Mouse (Mus musculus) spleen, postnatal 36 days (tissue): ENCODE data around the gene Ublcp1.
"Not testable (repeated sequence)": the region's sequence is repeated elsewhere in the genome, so short reads cannot be mapped to it uniquely, and the experiment has no call there.

Experiments used
- DNase-seq, 2 experiments: peaks; one replicate each; pipeline ENCODE4 v3.0.0; 2022; ENCODE audit warnings: low spot score in 2 of 2, mixed read lengths in 1 of 2

Ublcp1 gene

DNA sequence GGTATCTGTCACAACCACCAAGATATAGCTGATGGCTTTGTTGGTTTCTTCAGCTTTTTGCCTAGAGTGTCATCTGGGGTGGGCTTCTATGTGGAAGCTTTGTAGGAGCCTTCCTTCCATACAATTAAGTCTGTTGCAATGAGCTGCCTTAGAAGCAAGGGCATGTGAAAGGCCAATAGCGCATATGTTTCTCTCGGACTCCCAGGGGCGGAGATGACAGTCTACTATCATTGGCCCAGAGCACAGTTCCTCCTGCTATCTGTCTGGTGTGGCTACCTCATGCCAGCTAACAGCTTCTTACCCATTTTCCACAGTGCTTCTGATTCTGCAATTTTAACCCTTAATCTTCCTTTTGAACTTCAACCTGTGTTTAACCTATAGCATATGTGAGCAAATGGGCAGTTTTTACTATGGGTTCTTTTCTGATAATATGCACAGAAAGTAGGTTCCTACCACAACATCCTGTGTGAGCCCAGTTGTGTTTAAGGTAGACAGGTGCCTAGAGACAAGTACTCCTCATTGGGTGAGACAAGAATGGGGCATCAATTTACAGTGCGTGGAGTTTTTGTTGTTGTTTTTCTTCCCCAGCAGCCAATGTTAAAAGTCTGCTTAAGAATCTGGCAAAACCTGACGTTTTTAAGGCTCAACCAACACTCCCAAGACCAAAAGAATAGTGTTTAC is 24.5 kb upstream of the Ublcp1 start:
- peak; percentile 49 to 51 for DNase-seq

DNA sequence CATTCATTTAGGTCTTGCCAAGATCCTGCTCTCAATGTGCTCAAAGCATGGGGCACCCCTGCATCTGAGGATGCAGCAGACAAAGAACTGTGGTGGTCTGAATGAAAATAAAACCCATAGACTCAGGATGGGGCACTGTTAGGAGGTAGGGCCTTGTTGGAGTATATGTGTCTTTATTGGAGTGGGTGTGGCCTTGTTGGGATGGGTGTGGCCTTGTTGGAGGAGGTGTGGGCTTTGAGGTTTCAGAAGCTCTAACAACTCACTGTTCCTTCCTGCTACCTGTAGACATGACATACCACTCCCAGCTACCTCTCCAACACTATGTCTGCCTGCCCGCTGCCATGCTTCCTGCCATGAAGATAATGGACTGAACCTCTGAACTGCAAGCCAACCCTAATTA is 18.8 kb upstream of the Ublcp1 start:
- no peak for DNase-seq

DNA sequence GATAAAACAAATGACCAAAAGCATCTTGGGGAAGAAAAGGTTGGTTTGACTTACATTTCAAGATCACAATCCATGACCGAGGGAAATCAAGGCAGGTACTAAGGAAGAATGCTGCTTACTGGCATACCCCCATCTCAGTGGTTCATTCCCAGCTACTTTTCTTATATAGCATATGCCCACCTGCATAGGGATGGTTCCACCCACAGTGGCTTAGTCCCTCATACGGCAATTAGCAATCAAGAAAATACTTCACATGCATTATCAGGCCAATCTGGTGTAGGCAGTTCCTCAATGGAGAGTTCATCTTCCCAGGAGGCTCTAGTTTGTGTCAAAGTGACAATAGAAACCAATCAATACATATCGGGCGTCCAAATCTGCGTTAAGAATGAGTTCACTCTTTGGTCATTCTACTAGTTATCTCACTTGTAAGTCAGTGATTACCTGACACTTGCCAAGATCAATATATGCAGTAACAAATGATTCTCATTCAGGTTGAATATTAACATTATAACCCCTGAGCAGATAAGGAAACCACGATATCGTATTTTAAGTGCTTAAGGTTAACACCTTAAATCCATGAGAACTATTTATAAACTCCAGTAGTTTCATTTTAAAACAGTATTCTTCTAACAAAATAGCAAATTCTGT is 14.9 kb upstream of the Ublcp1 start:
- DNase-seq, result no peak

DNA sequence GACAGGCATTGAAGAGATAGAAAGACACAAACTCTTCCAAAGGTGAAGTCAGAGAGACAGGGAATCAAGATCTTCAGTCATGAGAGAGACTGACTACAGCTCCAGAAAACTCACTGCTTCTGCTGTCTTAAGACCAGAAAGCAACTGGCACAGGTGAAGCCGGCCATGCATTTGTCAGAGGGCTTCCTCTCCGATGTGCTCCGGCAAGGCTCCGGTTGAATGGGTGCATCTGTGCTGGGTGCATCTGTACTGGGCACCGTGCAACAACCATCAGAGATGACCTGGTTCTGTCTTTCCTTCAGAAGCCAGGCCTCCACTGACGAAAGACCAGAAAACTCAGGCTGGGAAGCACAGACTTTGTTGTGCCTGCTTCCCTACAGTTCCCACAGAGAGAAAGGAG is 9.9 kb upstream of the Ublcp1 start:
- peak; percentile 69 to 70 for DNase-seq

DNA sequence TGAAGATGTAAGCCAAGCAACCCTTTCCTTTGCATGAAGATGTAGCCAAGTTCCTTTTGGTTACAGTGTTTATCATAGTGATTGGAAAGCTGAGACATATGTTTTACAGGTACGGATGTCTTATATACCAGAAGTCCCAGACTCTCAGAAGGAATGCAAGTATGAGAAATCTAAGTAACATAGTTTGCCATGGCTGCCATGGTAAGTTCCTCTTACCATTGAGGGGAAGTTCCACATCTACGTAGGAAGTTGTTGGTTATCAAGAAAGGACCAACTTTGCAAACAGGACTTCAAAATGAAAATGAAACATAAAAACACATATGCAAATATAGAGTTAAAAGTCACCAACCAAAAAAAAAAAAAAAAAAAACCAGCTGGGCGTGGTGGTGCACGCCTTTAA is 8.1 kb upstream of the Ublcp1 start:
- DNase-seq, result peak; percentile 34 to 64

DNA sequence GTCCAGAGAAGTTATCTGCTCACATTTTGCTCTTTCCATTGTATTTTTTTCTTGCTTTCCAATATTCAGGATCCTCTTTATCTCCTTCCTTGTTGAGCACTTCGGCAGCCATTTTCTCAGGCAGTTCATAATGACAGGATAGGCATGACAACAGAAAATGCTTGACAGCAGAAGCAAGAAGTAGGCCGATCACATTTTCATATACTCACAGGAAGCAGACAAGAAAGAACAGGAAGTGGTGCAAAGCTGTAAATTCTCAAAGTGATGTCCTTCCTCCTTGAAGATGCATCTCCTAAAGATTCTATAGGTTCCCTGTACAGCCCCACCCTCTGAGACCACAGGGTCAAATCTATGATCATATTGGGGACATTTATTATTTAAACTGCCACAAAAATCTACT is 6.1 kb upstream of the Ublcp1 start:
- peak; percentile 49 to 60 for DNase-seq

DNA sequence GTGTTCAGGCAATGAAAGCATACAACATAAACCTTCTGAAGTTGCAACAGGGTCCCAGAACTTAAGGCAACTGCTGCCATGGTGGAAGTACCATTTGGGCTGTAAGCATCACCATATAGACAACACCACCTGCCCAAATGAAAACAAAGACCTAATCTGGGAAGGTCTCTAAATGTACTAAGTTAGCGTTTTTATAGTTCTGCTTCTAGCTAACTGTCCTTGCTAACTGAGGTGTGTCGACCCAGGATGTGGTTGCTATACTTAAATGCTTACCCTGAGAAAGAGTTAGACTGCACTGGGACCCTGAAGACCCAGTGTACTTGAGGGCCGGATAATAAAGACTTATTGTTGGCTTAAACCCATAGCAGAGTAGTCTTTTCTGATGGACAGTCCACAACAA is 5.2 kb upstream of the Ublcp1 start:
- peak; percentile 77 to 78 for DNase-seq

DNA sequence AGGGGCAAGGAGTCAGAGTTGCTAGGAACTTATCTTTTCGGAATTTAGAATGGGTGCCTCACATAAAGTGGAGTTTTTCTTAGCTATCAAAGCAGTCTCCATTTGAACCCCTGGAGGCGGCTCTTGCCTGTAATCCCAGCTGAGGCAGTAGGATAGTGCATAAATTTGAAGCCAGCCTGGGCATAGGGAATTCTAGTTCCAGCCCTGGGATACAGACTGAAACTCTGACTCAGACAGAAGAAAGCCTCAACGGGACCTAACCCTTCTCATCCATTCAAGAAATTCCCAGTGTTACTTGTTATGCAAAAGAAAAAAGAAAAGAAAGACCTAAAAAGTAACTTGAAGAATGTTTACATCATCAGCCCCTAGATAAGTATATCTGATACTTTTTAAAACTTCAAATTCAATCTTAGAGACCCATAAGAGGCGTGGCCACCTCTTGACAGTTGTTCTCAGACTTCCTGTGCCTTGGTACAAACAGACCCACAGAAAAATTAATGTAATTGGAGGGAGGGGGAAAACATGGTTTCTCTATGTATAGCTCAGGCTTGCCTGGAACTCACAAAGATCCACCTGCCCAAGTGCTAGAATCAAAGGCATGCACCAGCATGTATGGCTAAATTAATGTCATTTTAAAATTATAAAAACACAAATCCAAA is 1.2 kb upstream of the Ublcp1 start:
- DNase-seq, result peak; percentile 34 to 49

DNA sequence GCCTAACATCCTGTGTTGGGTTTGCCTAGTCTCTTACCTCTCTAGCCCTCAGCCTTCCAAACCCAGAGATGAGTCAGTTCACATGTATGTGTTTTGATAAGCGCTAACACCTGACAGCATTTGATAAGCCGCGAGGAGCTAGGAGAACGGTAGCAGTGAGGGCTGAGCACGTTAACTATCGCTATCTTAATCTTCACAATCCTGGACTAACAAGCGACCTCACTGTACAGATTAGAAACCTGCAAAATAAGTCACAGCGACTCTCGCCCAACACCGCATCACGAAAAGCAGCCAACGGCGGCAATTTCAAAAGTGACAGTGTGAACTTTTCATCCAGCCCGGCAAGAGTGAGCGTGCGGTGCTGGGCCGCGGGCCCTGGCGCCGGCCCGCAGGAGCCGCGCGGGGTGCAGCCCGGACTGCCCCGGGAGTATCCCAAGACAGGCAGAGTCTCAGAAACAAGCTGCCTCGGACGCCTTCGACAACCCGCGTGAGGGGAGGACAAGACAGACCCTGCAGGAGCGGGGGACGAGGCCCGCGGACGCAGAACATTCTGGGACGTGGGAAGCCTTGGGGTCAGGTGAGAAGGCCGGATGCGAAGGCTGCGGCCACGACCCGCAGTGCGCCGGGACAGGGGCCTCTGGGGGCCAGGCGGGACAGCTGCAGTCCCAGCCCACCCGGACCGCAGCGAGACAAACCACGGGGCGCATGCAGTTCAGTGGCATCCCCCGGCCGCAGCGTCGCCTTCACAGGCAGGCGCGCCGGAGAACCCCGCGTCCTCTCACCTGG is 459 bp downstream of the Ublcp1 start:
- peak; percentile 57 to 74 for DNase-seq

DNA sequence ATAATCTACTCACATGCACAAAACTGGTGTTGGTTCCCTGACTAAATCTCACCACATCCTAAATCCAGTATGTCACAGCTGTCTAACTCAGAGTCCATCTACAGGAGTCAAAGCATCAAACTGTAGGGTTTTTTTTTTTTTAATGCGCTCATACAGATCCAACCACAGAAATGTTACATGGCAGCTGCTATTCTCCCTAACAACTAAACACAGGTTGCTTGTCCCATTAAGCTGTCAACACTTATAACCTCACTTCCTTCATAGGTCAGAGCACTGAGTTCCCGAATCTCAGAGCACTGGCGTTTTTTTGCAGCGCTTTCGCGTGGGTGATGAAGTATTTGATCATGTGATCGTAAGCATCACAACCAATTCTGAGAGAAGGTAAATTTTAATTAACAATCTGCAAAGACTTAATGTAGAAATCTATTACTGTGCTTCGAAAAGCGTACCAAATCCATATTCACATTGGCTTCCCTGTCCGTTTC is 1.9 kb downstream of the Ublcp1 start:
- no peak for DNase-seq

DNA sequence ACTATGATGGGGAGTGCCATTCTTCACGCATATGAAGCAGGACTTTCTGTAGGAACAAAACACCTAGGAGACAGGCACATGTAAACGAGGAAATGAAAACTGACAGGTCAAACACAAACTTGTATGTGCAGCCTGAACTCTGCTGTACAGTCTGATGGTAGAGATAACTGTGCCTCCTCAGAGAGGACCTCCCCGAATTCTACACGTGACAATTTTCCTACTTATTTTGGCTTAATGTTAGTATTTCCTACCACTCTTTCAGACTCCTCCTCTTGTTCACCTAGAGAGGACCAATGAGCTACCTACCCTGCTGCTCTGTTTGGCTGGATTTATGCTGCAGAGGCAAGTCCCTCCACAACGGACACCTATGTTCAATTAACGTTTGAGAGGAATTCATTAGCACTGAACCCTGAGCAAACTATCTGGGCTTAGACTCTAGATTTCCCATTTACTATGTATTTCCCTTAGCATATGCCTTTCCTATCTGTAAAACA is 3.3 kb downstream of the Ublcp1 start:
- peak; percentile 53 to 54 for DNase-seq

DNA sequence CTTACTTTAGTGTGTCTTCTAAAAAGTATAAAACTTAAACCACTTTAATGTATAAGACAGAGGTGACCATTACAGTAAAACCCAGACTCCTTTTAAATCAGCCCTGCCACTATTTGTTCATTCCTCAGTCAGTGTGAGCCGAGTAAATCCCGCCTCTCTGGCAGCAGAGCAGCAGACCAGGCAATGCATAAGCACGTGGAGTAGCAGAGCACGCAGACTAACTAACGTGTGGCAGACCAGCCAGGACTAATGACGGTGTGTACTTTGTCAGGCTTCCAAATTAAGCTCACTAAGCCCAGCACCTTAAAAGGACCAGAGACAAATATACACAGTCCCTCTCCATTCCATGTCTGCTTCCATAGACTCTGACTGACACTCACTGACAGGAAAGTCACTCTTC is 8.8 kb downstream of the Ublcp1 start:
- no peak for DNase-seq

DNA sequence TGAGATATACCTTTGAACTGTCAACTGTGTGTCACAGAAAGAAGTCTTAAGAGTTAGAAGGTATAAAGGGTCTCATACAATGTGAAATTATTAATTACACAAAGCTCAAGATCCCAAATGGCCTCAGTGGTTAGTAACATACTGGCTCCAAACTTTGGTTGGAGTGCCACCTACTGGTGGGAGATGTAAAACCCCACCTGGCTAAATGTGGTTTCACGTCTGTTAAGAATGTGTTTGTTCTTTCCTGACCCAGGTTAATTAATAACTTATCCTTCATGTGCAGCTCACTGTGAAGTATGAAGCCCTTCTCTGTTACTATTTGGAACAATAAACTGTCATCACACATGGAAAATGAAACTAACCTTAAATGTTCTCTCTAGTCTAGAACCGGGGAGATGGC is 16.9 kb downstream of the Ublcp1 start:
- peak; percentile 29 to 47 for DNase-seq

DNA sequence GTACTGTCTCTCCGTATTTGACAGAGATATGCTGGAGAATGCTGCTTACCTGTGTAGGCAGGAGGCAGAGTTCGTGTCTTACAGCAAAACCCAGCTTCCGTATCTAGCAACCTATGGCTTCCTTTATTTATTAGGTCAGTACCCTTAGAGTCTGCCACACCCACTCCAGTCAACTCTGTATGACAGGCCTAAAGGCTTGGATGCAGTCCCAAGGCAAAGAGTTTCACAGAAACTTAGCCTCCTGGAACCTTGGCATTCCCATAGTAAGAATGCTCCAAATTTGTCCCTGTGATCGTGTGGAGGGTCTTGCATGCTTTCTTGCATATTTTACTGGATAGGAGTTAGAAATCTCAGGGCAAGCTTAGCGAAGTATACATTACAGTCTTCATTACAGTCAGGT is 18.3 kb downstream of the Ublcp1 start:
- not testable (repeated sequence) for DNase-seq

DNA sequence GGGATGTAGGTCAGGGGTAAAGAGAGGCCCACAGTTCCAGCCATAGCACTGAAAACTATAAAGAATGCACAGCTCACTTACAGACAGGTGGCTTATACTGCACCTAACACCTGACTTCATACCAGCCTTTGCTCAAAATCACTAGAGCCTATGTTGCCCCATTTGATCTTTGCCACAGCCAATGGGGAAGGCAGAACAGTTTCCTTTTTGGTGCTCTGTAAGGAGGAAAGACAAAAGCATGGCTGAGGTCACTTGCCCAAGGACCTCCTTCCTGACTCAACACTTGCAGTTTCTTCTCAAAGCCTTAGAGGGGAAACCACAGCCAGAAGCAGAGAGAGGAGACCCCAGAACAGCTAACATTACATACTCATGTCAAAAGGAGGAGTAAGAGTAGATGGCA is 19.3 kb downstream of the Ublcp1 start:
- DNase-seq, result no peak

DNA sequence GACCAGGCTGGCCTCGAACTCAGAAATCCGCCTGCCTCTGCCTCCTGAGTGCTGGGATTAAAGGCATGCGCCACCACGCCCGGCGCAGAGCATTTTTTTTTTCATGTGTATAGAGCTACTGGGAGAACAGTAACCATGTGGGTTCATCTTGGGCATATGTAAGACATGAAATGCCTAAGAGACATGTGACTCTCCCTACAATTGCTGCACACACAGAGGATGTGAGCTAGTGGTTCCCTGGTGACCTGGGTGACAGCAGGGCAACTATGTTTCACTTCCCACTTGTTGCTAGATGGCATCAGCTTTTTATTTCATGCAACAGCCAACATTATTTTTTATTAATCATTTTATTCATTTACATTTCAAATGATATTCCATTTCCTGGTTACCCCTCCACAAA is 32.5 kb downstream of the Ublcp1 start:
- peak; percentile 34 for DNase-seq

DNA sequence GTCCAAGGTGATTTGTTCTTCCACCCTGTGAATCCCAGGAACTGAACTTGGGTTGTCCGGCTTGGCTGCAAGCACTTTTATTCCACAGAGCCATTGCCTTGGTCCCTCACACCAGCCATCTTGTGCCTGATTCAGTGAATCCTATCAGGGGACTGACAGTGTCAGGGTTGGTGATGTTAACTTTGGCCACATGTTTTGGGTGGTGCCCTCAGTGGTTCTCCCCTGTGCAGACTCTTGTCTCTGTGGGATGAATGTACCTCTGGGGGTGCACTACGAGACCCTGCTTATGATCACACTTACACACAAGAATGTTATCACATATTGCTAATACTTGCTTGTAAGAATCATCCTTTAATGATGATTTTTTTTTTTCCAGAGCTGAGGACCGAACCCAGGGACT is 40.3 kb downstream of the Ublcp1 start:
- no peak for DNase-seq

DNA sequence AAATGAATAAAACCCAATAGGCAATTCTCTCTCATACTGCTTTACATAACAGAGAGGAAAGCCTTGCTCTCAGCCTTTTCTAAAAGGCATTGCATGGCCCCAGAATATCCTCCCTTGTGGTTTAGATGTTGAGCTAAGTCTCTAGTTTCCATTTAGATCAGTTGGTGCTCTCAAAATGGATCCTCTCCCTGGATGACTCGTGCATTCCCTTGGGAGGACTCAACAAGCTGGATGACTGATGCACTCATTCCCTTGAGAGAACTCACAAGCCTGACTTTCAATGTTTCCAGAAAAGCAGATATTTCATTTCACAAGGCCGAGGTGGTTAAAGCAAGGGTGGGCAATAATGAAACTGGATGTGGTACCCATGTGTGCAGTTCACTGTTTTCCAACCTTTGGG is 42.3 kb downstream of the Ublcp1 start:
- no peak for DNase-seq

DNA sequence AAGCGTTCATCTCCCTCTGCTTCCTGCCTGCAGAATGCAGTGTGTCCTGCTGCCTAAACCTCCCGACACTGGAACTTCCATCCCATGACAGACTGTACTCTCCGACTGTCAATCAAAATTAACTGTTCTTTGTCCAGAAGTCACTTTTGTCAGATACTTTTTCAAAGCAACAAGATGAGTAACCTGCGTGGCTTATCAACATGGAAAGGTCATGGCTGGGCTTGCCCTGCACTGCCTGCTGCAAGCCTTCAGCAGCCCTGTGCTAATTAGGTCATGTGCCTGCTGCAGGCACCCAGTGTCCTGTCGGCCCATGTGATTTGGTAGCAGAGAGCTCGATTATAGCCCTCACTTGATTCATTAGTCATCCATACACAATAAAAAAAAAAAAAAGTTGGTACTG is 44.7 kb downstream of the Ublcp1 start:
- no peak for DNase-seq

DNA sequence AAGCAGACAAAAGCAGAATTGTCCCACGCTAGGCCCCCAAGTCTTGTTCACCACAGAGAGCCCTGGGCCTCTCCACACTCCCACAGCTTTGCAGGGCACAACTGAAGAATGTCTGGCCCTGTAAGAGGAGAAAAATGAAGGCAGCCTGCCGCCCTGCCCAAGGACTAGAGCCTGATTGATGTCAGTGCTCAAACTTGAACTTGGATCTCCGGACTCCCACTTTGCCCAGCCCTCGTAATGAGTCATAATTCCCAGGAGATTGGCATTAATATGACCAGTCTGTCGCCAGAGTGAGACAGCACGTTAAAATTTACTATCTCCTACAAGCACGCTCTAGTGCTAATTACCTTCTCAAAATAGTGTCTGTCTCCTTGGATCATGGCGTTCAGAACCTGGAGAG is 45.3 kb downstream of the Ublcp1 start:
- DNase-seq, result no peak

DNA sequence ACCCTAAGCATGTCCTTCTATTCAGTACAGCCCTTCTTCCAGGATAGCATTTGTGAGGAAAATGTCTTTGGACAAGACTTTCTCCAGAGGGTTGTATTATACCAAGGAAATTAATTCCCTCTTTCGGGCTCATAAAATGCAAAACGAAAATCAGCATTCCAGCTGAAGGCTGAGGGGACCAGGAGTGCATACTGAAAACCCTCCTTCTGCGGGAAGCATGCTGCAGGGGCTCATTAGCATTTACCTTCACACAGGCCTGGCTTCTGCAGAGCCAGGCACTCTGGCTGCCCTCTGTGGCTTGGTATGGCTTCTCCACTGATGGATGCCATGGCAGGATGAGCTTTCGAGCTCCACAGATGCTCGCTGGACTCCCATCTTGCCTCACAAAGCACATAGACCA is 46.3 kb downstream of the Ublcp1 start:
- no peak for DNase-seq

DNA sequence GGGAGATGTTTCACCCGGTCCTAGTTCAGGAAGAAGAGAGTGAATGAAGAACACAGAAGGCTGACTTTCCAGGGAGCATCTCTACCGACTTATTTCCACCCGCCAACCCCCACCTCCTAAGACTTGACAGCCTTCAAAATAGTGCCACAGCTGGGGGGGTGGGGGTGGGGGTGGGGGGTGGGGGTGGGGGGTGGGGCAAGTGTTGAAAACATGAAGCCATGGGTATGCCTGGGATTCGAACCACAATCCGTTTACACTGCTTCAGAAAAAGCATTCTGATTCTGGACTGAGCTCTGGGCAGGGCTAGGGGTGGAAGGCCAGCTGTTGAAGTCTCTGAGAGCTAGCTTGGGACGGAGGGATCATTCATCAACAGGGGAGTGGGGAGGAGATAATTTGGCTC is 47.0 kb downstream of the Ublcp1 start:
- DNase-seq, result no peak
